Mouse (Mus musculus) kidney, adult 2 months (tissue): ENCODE results near the gene Lrp4.

Source experiments
- CTCF ChIP-seq: fragments of 200-500 bp; conservative IDR thresholded peaks from 2 replicates; pipeline ENCODE4 v1.5.1; 2011; ENCODE audit warnings: low read depth, mild to moderate bottlenecking, control low read depth, low read length, moderate library complexity, mixed read lengths; ENCODE audit not compliant: insufficient read depth, insufficient read length
- POLR2A ChIP-seq: fragments of 200-500 bp; IDR thresholded peaks from one replicate; pipeline ENCODE4 v1.6.1; 2011; ENCODE audit warnings: low read depth, low read length, control low read depth

GRCm38 (mm10) chr2:91452658-91453057, 4.7 kb upstream of the Lrp4 start:
- TF ChIP-seq POLR2A (no peak), CTCF (no peak)
